Mouse (Mus musculus): ENCODE measurements around the gene Dync1li1.

- TF ChIP-seq POLR2A (IDR thresholded peaks at IDR 0.05; ENCODE audit: borderline replicate concordance, insufficient read depth, low read length), result no peak
- TF ChIP-seq CTCF (IDR thresholded peaks at IDR 0.05; ENCODE audit: borderline replicate concordance, insufficient read depth, low read depth, low read length), result no peak
These were observed 19.6 kb upstream of the Dync1li1 start for GRCm38 (mm10) chr9:114669011-114669410.

All from cerebellum, adult 2 months (tissue).